Mouse (Mus musculus) lung, postnatal 36 days (tissue): ENCODE measurements around the gene Mipol1.

Experiments
- DNase-seq: peaks from one replicate; pipeline ENCODE4 v3.0.0; 2022; ENCODE audit warnings: mixed read lengths

The Mipol1 gene

GRCm38 (mm10) chr12:57243671-57244495 is 13.7 kb downstream of the Mipol1 start:
- peak; percentile 42 for DNase-seq

GRCm38 (mm10) chr12:57258572-57258971 is 28.3 kb downstream of the Mipol1 start:
- no peak for DNase-seq

- DNase-seq = peak; percentile 44
Measured at GRCm38 (mm10) chr12:57275456-57275855, 45.2 kb downstream of the Mipol1 start.

GRCm38 (mm10) chr12:57281155-57282114 is 51.2 kb downstream of the Mipol1 start:
- peak; percentile 49 for DNase-seq

- DNase-seq = no peak
Measured at GRCm38 (mm10) chr12:57285303-57286059, 55.3 kb downstream of the Mipol1 start.

GRCm38 (mm10) chr12:57307337-57307736 is 77.1 kb downstream of the Mipol1 start:
- DNase-seq = no peak

GRCm38 (mm10) chr12:57307748-57308147 is 77.5 kb downstream of the Mipol1 start:
- no peak for DNase-seq

GRCm38 (mm10) chr12:57339053-57339452 is 108.8 kb downstream of the Mipol1 start:
- DNase-seq = no peak

- DNase-seq = no peak
Measured at GRCm38 (mm10) chr12:57340111-57340510, 109.9 kb downstream of the Mipol1 start.

- DNase-seq = no peak
Measured at GRCm38 (mm10) chr12:57362732-57363131, 132.5 kb downstream of the Mipol1 start.

GRCm38 (mm10) chr12:57364027-57364426 is 133.8 kb downstream of the Mipol1 start:
- no peak for DNase-seq

GRCm38 (mm10) chr12:57371790-57372547 is 141.7 kb downstream of the Mipol1 start:
- DNase-seq = no peak

GRCm38 (mm10) chr12:57382797-57383196 is 152.6 kb downstream of the Mipol1 start:
- peak; percentile 56 for DNase-seq

GRCm38 (mm10) chr12:57387588-57388292 is 157.5 kb downstream of the Mipol1 start:
- DNase-seq = no peak

- peak; percentile 43 for DNase-seq
Measured at GRCm38 (mm10) chr12:57399547-57399946, 169.3 kb downstream of the Mipol1 start.

GRCm38 (mm10) chr12:57400186-57400585 is 170.0 kb downstream of the Mipol1 start:
- no peak for DNase-seq

- DNase-seq = no peak
Measured at GRCm38 (mm10) chr12:57401126-57401525, 170.9 kb downstream of the Mipol1 start.

GRCm38 (mm10) chr12:57402360-57402759 is 172.1 kb downstream of the Mipol1 start:
- peak; percentile 42 for DNase-seq

- peak; percentile 44 for DNase-seq
Measured at GRCm38 (mm10) chr12:57409976-57410375, 179.7 kb downstream of the Mipol1 start.

GRCm38 (mm10) chr12:57413833-57414232 is 183.6 kb downstream of the Mipol1 start:
- DNase-seq = no peak

GRCm38 (mm10) chr12:57424902-57425301 is 194.7 kb downstream of the Mipol1 start:
- DNase-seq = no peak
